Mouse (Mus musculus): ENCODE measurements around the gene Gm49342. TPM values are rescaled to one million over a fixed set of nuclear protein-coding genes. Genes with fewer than 3 reads are reported as not detected.
"Not testable (repeated sequence)": the region's sequence is repeated elsewhere in the genome, so short reads cannot be mapped to it uniquely, and the experiment has no call there.

Gene Gm49342
- total RNA-seq, 2 experiments from 2014 or later = 8.9 to 14.9 TPM

GRCm38 (mm10) chr14:50931493-50932020 is 12.8 kb upstream of the Gm49342 start:
- no peak for DNase-seq (ENCODE audit: extremely low spot score in 1 of 2, low spot score in 1 of 2)

GRCm38 (mm10) chr14:50936649-50937048 is 7.7 kb upstream of the Gm49342 start:
- no peak for DNase-seq (ENCODE audit: extremely low spot score in 1 of 2, low spot score in 1 of 2)

GRCm38 (mm10) chr14:50938119-50938908 is 6.0 kb upstream of the Gm49342 start:
- no peak for DNase-seq (ENCODE audit: extremely low spot score in 1 of 2, low spot score in 1 of 2)

- no peak for DNase-seq (ENCODE audit: extremely low spot score in 1 of 2, low spot score in 1 of 2)
Measured at GRCm38 (mm10) chr14:50938940-50939339, 5.4 kb upstream of the Gm49342 start.

GRCm38 (mm10) chr14:50944668-50945033 is 334 bp downstream of the Gm49342 start:
- DNase-seq (ENCODE audit: extremely low spot score in 1 of 2, low spot score in 1 of 2) = not testable (repeated sequence)

- DNase-seq (ENCODE audit: extremely low spot score in 1 of 2, low spot score in 1 of 2) = not testable (repeated sequence)
Measured at GRCm38 (mm10) chr14:50945081-50945480, 764 bp downstream of the Gm49342 start.

GRCm38 (mm10) chr14:50945526-50945925 is 1.2 kb downstream of the Gm49342 start:
- DNase-seq (ENCODE audit: extremely low spot score in 1 of 2, low spot score in 1 of 2) = not testable (repeated sequence)

GRCm38 (mm10) chr14:50955487-50955886 is 11.2 kb downstream of the Gm49342 start:
- DNase-seq (ENCODE audit: extremely low spot score in 1 of 2, low spot score in 1 of 2) = no peak

GRCm38 (mm10) chr14:50955942-50956508 is 11.7 kb downstream of the Gm49342 start, which contains the start of gene Pnp2:
Gene Pnp2, plus strand, starts transcription at chr14:50955992.
- DNase-seq (ENCODE audit: extremely low spot score in 1 of 2, low spot score in 1 of 2) = peak in 1 of 2 experiments; percentile 23

GRCm38 (mm10) chr14:50956724-50957123 is 12.4 kb downstream of the Gm49342 start:
- not testable (repeated sequence) for DNase-seq (ENCODE audit: extremely low spot score in 1 of 2, low spot score in 1 of 2)

GRCm38 (mm10) chr14:50957146-50957545 is 12.8 kb downstream of the Gm49342 start:
- not testable (repeated sequence) for DNase-seq (ENCODE audit: extremely low spot score in 1 of 2, low spot score in 1 of 2)

- DNase-seq (ENCODE audit: extremely low spot score in 1 of 2, low spot score in 1 of 2) = not testable (repeated sequence)
Measured at GRCm38 (mm10) chr14:50958289-50958995, 14.1 kb downstream of the Gm49342 start.

GRCm38 (mm10) chr14:50968216-50968980 is 24.1 kb downstream of the Gm49342 start:
- DNase-seq (ENCODE audit: extremely low spot score in 1 of 2, low spot score in 1 of 2) = no peak

GRCm38 (mm10) chr14:50969041-50969440 is 24.7 kb downstream of the Gm49342 start:
- no peak for DNase-seq (ENCODE audit: extremely low spot score in 1 of 2, low spot score in 1 of 2)

GRCm38 (mm10) chr14:50969558-50970544 is 25.5 kb downstream of the Gm49342 start:
- DNase-seq (ENCODE audit: extremely low spot score in 1 of 2, low spot score in 1 of 2) = no peak

- no peak for DNase-seq (ENCODE audit: extremely low spot score in 1 of 2, low spot score in 1 of 2)
Measured at GRCm38 (mm10) chr14:50970822-50971221, 26.5 kb downstream of the Gm49342 start.

- DNase-seq (ENCODE audit: extremely low spot score in 1 of 2, low spot score in 1 of 2) = not testable (repeated sequence)
Measured at GRCm38 (mm10) chr14:50973054-50973453, 28.7 kb downstream of the Gm49342 start.

GRCm38 (mm10) chr14:50973700-50974099 is 29.4 kb downstream of the Gm49342 start:
- no peak for DNase-seq (ENCODE audit: extremely low spot score in 1 of 2, low spot score in 1 of 2)

- no peak for DNase-seq (ENCODE audit: extremely low spot score in 1 of 2, low spot score in 1 of 2)
Measured at GRCm38 (mm10) chr14:50975001-50975400, 30.7 kb downstream of the Gm49342 start.
